Mouse (Mus musculus): ENCODE data around the gene Pygl. TPM values are rescaled to one million over a fixed set of nuclear protein-coding genes. Genes with fewer than 3 reads are reported as not detected.
"Not testable (repeated sequence)": the region's sequence is repeated elsewhere in the genome, so short reads cannot be mapped to it uniquely, and the experiment has no call there.

Gene Pygl
- polyA plus RNA-seq, 1 experiment from 2014 or later = 8.9 TPM

- no peak within 1 kb of the TSS for H3K4me3 ChIP-seq (ENCODE audit: low read depth, low read length)
- no peak for ATAC-seq
- no peaks in the 10 kb centered on the region for H3K9me3 ChIP-seq (replicated peaks; ENCODE audit: control insufficient read depth, low read length, poor library complexity, severe bottlenecking)
- H3K27ac ChIP-seq (ENCODE audit: low read length) = no peak within 1 kb of the TSS
- no peaks in the 10 kb centered on the region for H3K27me3 ChIP-seq (ENCODE audit: control insufficient read depth, insufficient read depth, low read depth, low read length)
- no peak within 1 kb of the TSS for H3K4me2 ChIP-seq (ENCODE audit: low read length)
- H3K36me3 ChIP-seq (ENCODE audit: control insufficient read depth, insufficient read depth, low read length) = no peaks in the 10 kb centered on the region
- WGBS = 49% methylated on average over 3 of the region's 3 CpGs
- peaks cover 11% of the 10 kb centered on the region for H3K4me1 ChIP-seq (ENCODE audit: control insufficient read depth, insufficient read depth, low read length)
- no peak within 1 kb of the TSS for H3K9ac ChIP-seq (ENCODE audit: low read depth, low read length)
Measured at GRCm38 (mm10) chr12:70153842-70154241, 77.4 kb downstream of the Pygl start, which contains the start of gene Abhd12b. Abhd12b (plus strand) TSS chr12:70154142.

- Histone ChIP-seq H3K36me3 (ENCODE audit: control insufficient read depth, insufficient read depth, low read length) (no peaks in the 10 kb centered on the region), H3K4me2 (ENCODE audit: low read length) (peak overlapping the region; percentile 43; the same call in 1 of the 2 replicates), H3K4me1 (ENCODE audit: control insufficient read depth, insufficient read depth, low read length) (peaks cover 19% of the 10 kb centered on the region), H3K9ac (ENCODE audit: low read depth, low read length) (no peak overlapping the region), H3K4me3 (ENCODE audit: low read depth, low read length) (no peak overlapping the region), H3K9me3 (replicated peaks; ENCODE audit: control insufficient read depth, low read length, poor library complexity, severe bottlenecking) (no peaks in the 10 kb centered on the region), H3K27ac (ENCODE audit: low read length) (peak overlapping the region; percentile 31), H3K27me3 (ENCODE audit: control insufficient read depth, insufficient read depth, low read depth, low read length) (no peaks in the 10 kb centered on the region)
- 13% methylated on average over 11 of the region's 11 CpGs for WGBS
- 0 out of 2 replicates have a peak, but pooled peaks have one; percentile 44 for ATAC-seq
Measured at GRCm38 (mm10) chr12:70148631-70149265, 82.5 kb downstream of the Pygl start.

GRCm38 (mm10) chr12:70147986-70148630, 83.2 kb downstream of the Pygl start:
- 7% methylated on average over 12 of the region's 13 CpGs for WGBS
- peaks cover 16% of the 10 kb centered on the region for H3K4me1 ChIP-seq (ENCODE audit: control insufficient read depth, insufficient read depth, low read length)
- H3K9me3 ChIP-seq (replicated peaks; ENCODE audit: control insufficient read depth, low read length, poor library complexity, severe bottlenecking) = no peaks in the 10 kb centered on the region
- H3K9ac ChIP-seq (ENCODE audit: low read depth, low read length) = 0 out of 2 replicates have a peak overlapping the region, but pooled peaks have one; percentile 4
- no peaks in the 10 kb centered on the region for H3K36me3 ChIP-seq (ENCODE audit: control insufficient read depth, insufficient read depth, low read length)
- H3K27ac ChIP-seq (ENCODE audit: low read length) = peak overlapping the region; percentile 31; the same call in 1 of the 2 replicates
- no peak overlapping the region for H3K4me3 ChIP-seq (ENCODE audit: low read depth, low read length)
- peak; percentile 61 for ATAC-seq
- H3K4me2 ChIP-seq (ENCODE audit: low read length) = peak overlapping the region; percentile 43
- H3K27me3 ChIP-seq (ENCODE audit: control insufficient read depth, insufficient read depth, low read depth, low read length) = no peaks in the 10 kb centered on the region

GRCm38 (mm10) chr12:70145586-70145985, 85.7 kb downstream of the Pygl start:
- Histone ChIP-seq H3K9ac (ENCODE audit: low read depth, low read length) (no peak overlapping the region), H3K27me3 (ENCODE audit: control insufficient read depth, insufficient read depth, low read depth, low read length) (no peaks in the 10 kb centered on the region), H3K4me2 (ENCODE audit: low read length) (no peak overlapping the region), H3K4me3 (ENCODE audit: low read depth, low read length) (no peak overlapping the region), H3K4me1 (ENCODE audit: control insufficient read depth, insufficient read depth, low read length) (peaks cover 16% of the 10 kb centered on the region), H3K36me3 (ENCODE audit: control insufficient read depth, insufficient read depth, low read length) (no peaks in the 10 kb centered on the region), H3K9me3 (replicated peaks; ENCODE audit: control insufficient read depth, low read length, poor library complexity, severe bottlenecking) (no peaks in the 10 kb centered on the region), H3K27ac (ENCODE audit: low read length) (no peak overlapping the region)
- 90% methylated on average over 6 of the region's 6 CpGs for WGBS
- ATAC-seq = no peak

- ATAC-seq = no peak
Measured at GRCm38 (mm10) chr12:70144637-70145448, 86.4 kb downstream of the Pygl start.

GRCm38 (mm10) chr12:70144106-70144587, 87.1 kb downstream of the Pygl start:
- H3K27ac ChIP-seq (ENCODE audit: low read length); ATAC-seq; H3K9me3 ChIP-seq (replicated peaks; ENCODE audit: control insufficient read depth, low read length, poor library complexity, severe bottlenecking); H3K4me2 ChIP-seq (ENCODE audit: low read length); H3K9ac ChIP-seq (ENCODE audit: low read depth, low read length); H3K36me3 ChIP-seq (ENCODE audit: control insufficient read depth, insufficient read depth, low read length); H3K27me3 ChIP-seq (ENCODE audit: control insufficient read depth, insufficient read depth, low read depth, low read length); H3K4me3 ChIP-seq (ENCODE audit: low read depth, low read length): not testable (repeated sequence)
- 11% methylated on average over 3 of the region's 3 CpGs for WGBS
- H3K4me1 ChIP-seq (ENCODE audit: control insufficient read depth, insufficient read depth, low read length) = peaks cover 14% of the 10 kb centered on the region

More at GRCm38 (mm10) chr12:70144637-70145448, 86.4 kb downstream of the Pygl start:
- Histone ChIP-seq H3K4me3 (ENCODE audit: low read depth, low read length) (no peak overlapping the region), H3K36me3 (ENCODE audit: control insufficient read depth, insufficient read depth, low read length) (no peaks in the 10 kb centered on the region), H3K4me2 (ENCODE audit: low read length) (no peak overlapping the region), H3K27me3 (ENCODE audit: control insufficient read depth, insufficient read depth, low read depth, low read length) (no peaks in the 10 kb centered on the region), H3K27ac (ENCODE audit: low read length) (0 out of 2 replicates have a peak overlapping the region, but pooled peaks have one; percentile 4), H3K9ac (ENCODE audit: low read depth, low read length) (no peak overlapping the region), H3K9me3 (replicated peaks; ENCODE audit: control insufficient read depth, low read length, poor library complexity, severe bottlenecking) (no peaks in the 10 kb centered on the region), H3K4me1 (ENCODE audit: control insufficient read depth, insufficient read depth, low read length) (peaks cover 16% of the 10 kb centered on the region)
- WGBS = 50% methylated on average over 20 of the region's 20 CpGs

- H3K9me3 ChIP-seq (replicated peaks; ENCODE audit: control insufficient read depth, low read length, poor library complexity, severe bottlenecking) = no peaks in the 10 kb centered on the region
Measured at GRCm38 (mm10) chr12:70140993-70141576, 90.2 kb downstream of the Pygl start.

More at GRCm38 (mm10) chr12:70140993-70141576, 90.2 kb downstream of the Pygl start:
- no peak overlapping the region for H3K4me2 ChIP-seq (ENCODE audit: low read length)
- no peak overlapping the region for H3K27ac ChIP-seq (ENCODE audit: low read length)
- 89% methylated on average over 5 of the region's 5 CpGs for WGBS
- H3K4me3 ChIP-seq (ENCODE audit: low read depth, low read length) = no peak overlapping the region
- no peak for ATAC-seq
- no peak overlapping the region for H3K9ac ChIP-seq (ENCODE audit: low read depth, low read length)
- no peaks in the 10 kb centered on the region for H3K36me3 ChIP-seq (ENCODE audit: control insufficient read depth, insufficient read depth, low read length)
- peaks cover 6% of the 10 kb centered on the region; the same call in 1 of the 2 replicates for H3K4me1 ChIP-seq (ENCODE audit: control insufficient read depth, insufficient read depth, low read length)
- H3K27me3 ChIP-seq (ENCODE audit: control insufficient read depth, insufficient read depth, low read depth, low read length) = no peaks in the 10 kb centered on the region
